Mouse (Mus musculus) heart, adult 11 months (tissue): ENCODE measurements at regions not wholly inside any gene's neighbourhood (a gene's known extent, or its start where the extent isn't known, plus 50 kb on each side); places are given as distances from the start of the nearest gene placed in this dataset.

Experiments
- DNase-seq: peaks from one replicate; pipeline ENCODE4 v3.0.0; 2022

GRCm38 (mm10) chr4:92833835-92834234 lies 501.5 kb downstream of the Tusc1 start:
- no peak for DNase-seq

GRCm38 (mm10) chr4:92831181-92831715 lies 504.1 kb downstream of the Tusc1 start:
- no peak for DNase-seq

GRCm38 (mm10) chr4:92827831-92828230 lies 507.5 kb downstream of the Tusc1 start:
- no peak for DNase-seq

- DNase-seq: no peak
Observed at GRCm38 (mm10) chr4:92827405-92827804, 507.9 kb downstream of the Tusc1 start.

- DNase-seq: no peak
Observed at GRCm38 (mm10) chr4:92826981-92827380, 508.3 kb downstream of the Tusc1 start.

GRCm38 (mm10) chr4:92788157-92788556 lies 547.2 kb downstream of the Tusc1 start:
- DNase-seq: peak; percentile 25

- DNase-seq: no peak
Observed at GRCm38 (mm10) chr4:92778076-92778475, 557.2 kb downstream of the Tusc1 start.

GRCm38 (mm10) chr4:92748070-92748469 lies 556.5 kb upstream of the Gm12666 start:
- no peak for DNase-seq

- DNase-seq: no peak
Observed at GRCm38 (mm10) chr4:92746233-92746632, 554.7 kb upstream of the Gm12666 start.

GRCm38 (mm10) chr4:92702755-92703154 lies 511.2 kb upstream of the Gm12666 start:
- no peak for DNase-seq
